Mouse (Mus musculus): ENCODE measurements around the gene Nudt6. TPM values are rescaled to one million over a fixed set of nuclear protein-coding genes. Genes with fewer than 3 reads are reported as not detected.

Gene Nudt6
- polyA plus RNA-seq, 1 experiment from 2014 or later, result 13.4 TPM

Other genes with a start within 250 kb of the Nudt6 start
- not detected in 2 replicates for gene Il21, start 187.6 kb downstream of the Nudt6 start, polyA plus RNA-seq (2015; fragmentation: Nextera tagmentation; extraction: Ambion mirVana)
- 4.5 and 4.7 TPM in 2 replicates for gene Bbs12, start 107.7 kb downstream of the Nudt6 start, polyA plus RNA-seq (2015; fragmentation: Nextera tagmentation; extraction: Ambion mirVana)
- gene Cetn4, start 107.5 kb downstream of the Nudt6 start, polyA plus RNA-seq (2015; fragmentation: Nextera tagmentation; extraction: Ambion mirVana), result 1.1 and 1.9 TPM in 2 replicates
- gene Fgf2, start 71.9 kb downstream of the Nudt6 start, polyA plus RNA-seq (2015; fragmentation: Nextera tagmentation; extraction: Ambion mirVana), result 1.4 and 2.1 TPM in 2 replicates
- gene Spata5, start 315 bp downstream of the Nudt6 start, polyA plus RNA-seq (2015; fragmentation: Nextera tagmentation; extraction: Ambion mirVana), result 19.7 and 24.4 TPM in 2 replicates
- gene Spry1, start 219.7 kb upstream of the Nudt6 start, polyA plus RNA-seq (2015; fragmentation: Nextera tagmentation; extraction: Ambion mirVana), result 7.2 and 9.1 TPM in 2 replicates